Mouse (Mus musculus) urinary bladder, postnatal 10 days (tissue): Measurements from ENCODE around the gene Cyp2ab1.
"Not testable (repeated sequence)": the region's sequence is repeated elsewhere in the genome, so short reads cannot be mapped to it uniquely, and the experiment has no call there.

Experiments
- DNase-seq: peaks from one replicate; pipeline ENCODE4 v3.0.0; 2022; ENCODE audit warnings: low spot score

The Cyp2ab1 gene

GRCm38 (mm10) chr16:20325286-20325685, at the start of gene Cyp2ab1:
Cyp2ab1 (minus strand) TSS chr16:20325404.
- DNase-seq = no peak

- no peak for DNase-seq
Measured at GRCm38 (mm10) chr16:20371731-20372130, 46.5 kb upstream of the Cyp2ab1 start.

DNA sequence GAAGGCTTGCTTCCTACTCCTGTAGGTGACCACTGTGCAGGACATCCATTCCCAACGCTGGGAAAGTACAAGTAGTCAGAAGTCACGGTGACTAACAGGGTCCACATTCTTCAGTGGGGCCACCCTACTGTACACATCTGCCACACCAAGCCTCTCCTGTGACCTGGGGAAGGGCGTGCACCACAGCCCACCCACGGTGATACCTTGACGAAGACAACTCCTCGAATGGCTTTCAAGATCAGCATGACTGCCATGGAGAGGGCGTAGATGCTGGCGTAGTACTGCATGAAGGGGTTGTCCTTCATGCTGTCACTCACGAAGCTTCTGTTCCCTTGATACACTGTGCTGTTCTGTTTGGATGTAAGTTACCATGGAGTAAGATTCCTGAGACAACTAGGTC, 43.0 kb upstream of the Cyp2ab1 start:
- DNase-seq = no peak

- no peak for DNase-seq
Measured at GRCm38 (mm10) chr16:20362121-20362520, 36.9 kb upstream of the Cyp2ab1 start.

DNA sequence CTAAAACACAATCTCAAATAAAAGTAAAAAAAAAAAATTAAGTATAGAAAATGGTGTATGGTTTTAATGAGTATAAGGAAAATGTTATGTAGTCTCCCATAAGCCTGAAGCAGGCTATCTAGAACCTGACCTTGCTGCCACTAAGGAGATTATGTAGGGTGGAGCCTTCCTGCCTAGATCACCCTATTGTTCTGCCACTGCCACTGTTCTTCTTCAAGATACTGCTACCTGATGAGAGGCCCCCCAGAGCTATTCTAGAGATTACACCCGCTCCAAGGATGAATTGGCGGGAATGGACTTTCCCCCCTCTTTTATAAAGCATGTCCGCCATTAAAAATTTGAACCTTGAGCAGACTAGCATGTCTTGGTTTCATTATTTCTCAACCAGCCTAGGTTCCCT, 36.3 kb upstream of the Cyp2ab1 start:
- not testable (repeated sequence) for DNase-seq

GRCm38 (mm10) chr16:20359643-20360295, 34.6 kb upstream of the Cyp2ab1 start:
- no peak for DNase-seq

GRCm38 (mm10) chr16:20357837-20358236, 32.6 kb upstream of the Cyp2ab1 start:
- DNase-seq = no peak

GRCm38 (mm10) chr16:20354762-20355161, 29.6 kb upstream of the Cyp2ab1 start:
- no peak for DNase-seq

GRCm38 (mm10) chr16:20354011-20354410, 28.8 kb upstream of the Cyp2ab1 start:
- DNase-seq = no peak

- no peak for DNase-seq
Measured at GRCm38 (mm10) chr16:20345464-20345863, 20.3 kb upstream of the Cyp2ab1 start.

- no peak for DNase-seq
Measured at GRCm38 (mm10) chr16:20338616-20339015, 13.4 kb upstream of the Cyp2ab1 start.

GRCm38 (mm10) chr16:20334918-20335317, 9.7 kb upstream of the Cyp2ab1 start:
- DNase-seq = no peak

DNA sequence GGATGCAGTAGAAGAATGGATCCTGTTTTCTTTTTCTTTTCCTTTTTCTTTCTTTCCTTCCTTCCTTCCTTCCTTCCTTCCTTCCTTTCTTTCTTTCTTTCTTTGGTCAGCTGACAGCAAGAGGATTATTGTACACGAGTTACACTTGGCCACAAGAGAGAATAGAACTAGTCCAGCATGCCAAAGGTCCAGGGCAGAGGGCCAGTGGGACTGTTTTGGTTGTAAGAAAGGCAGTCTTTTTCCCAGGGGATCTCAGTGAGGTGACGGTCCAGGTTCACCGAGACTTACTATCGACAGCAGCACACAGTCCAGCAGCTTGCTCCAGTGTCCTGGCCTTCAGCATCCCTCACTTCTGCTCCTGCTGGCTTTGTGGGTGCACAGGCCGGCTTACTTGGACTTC, 3.1 kb upstream of the Cyp2ab1 start:
- no peak for DNase-seq

GRCm38 (mm10) chr16:20323907-20324306, 1.3 kb downstream of the Cyp2ab1 start:
- no peak for DNase-seq

DNA sequence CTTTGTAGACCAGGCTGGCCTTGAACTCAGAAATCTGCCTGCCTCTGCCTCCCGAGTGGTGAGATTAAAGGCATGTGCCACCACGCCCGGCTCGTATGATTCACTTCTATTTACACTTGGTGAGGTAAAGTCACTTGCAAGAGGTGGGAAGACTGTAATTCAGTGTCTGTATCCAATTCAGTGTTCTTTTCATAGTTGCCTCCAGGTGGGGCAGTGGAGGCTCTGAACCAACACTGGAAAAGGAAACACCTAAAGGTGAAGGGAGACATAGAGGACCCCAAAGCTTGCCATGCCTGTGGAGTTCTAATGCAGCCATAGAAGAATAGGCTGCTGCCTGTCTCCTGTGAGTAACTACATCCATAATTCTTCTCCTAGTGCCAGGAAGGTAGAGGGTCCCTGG, 2.9 kb downstream of the Cyp2ab1 start:
- no peak for DNase-seq

GRCm38 (mm10) chr16:20316770-20317169, 8.4 kb downstream of the Cyp2ab1 start:
- DNase-seq = no peak

GRCm38 (mm10) chr16:20315266-20315665, 9.9 kb downstream of the Cyp2ab1 start:
- no peak for DNase-seq

- no peak for DNase-seq
Measured at GRCm38 (mm10) chr16:20312272-20312671, 12.9 kb downstream of the Cyp2ab1 start.

DNA sequence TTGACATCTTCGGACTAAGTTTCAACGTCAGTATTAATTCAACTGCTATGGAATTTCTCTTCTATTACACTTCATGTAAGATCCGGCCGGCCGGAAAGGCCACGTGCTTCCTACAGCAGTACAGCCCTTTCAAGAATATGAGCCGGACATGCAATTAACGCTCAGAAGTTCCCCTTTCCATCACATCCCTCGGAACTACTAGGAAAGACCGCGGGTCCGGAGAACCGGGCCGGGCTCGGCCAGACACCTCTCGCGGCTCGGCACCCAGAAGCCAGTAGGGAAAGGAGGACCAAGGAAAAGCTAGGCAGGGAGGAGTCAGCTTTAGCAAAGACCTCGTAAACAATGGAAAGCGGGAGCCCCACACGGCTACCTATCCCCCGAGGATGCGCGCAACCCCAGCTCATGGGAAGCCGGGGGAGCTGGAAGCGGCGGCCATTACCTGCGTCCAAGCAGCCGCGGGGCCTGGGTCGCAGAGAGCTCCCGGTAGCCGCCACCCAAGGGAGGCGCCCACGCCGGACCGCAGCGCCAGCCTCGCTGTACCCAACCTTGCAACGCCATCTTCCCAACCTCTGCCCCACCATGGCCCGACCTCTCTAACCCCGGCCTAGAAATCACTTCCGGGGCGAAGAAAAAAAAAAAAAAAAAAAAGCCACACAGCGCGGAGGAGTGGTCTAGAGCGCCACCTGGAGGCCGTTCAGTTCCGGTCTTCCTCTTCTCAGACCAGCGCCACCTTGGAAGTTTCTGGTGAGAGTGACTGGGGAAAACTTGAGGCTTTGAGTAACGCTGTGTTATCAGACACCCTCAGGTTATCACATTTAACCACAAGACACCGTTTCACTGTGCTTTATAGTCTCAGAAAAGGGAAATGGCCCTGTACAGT, 23.2 kb downstream of the Cyp2ab1 start, which contains the start of gene Parl:
Parl (minus strand) TSS at position 618 of the 880 bp plus-strand sequence.
- DNase-seq = peak; percentile 41

DNA sequence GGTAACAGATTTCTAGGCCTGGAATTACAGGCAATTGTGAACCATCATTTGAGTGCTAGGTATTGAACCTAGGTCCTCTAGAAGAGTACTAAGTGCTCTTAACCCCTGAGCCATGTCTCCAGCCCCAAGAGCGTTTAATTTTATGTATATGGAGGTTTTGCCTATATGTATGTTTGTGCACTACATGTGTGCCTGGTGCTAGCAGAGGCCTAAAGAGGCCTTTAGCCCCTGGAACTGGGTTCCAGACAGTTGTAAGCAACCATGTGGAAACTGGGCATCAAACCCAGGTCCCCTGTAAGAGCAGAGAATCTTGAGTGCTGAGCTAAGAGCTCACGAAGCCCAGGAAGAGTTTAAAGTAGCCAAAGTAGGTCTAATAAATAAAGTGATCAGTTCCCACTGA, 25.1 kb downstream of the Cyp2ab1 start:
- DNase-seq = no peak

DNA sequence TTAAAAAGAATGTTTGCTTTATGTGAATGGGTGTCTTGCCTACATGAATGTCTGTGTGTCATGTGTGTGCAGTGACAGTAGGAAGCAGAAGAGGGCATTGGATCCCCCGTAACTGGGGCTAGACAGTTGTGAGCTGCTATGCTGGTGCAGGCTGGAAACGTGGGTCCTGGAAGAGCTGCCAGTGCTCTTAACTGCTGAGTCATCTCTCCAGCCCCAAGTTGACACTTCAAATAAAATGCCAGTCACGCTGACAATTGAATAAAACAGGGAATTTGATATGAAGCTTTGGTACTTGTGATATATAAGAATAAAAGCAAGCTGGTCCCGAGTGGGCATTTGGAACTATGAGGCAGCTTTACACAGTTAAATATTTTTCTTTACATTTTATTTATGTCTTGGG, 45.0 kb downstream of the Cyp2ab1 start:
- DNase-seq = no peak

DNA sequence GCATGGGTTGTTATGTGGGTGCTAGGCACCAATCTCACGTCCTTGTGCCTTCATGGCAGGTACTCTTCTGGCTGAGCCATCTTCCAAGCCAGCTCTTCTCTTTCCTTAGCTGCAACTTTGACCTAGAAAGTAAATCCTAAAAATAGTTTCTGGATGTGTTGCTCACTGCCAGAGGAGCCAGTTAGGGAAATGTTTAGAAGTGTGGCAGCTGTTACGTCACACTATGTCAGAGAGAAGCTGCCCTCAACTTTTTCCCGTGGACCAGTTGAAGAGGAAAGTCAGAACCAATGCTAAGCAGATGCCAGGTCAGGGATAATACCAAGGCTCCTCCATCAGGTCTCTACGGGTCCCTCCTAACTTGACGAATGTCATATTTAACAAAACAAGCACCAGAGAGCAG, 45.8 kb downstream of the Cyp2ab1 start:
- DNase-seq = no peak

GRCm38 (mm10) chr16:20272994-20273393, 52.2 kb downstream of the Cyp2ab1 start:
- DNase-seq = no peak
